Mouse (Mus musculus): ENCODE results near the gene Sun3. TPM values are rescaled to one million over a fixed set of nuclear protein-coding genes. Genes with fewer than 3 reads are reported as not detected.

The Sun3 gene
- total RNA-seq (2021) = 1 to 10 TPM; 2.7 to 2.8 TPM
- long read RNA-seq, experiment 1, partial matches to known transcripts = 1 of 5 reads
- long read RNA-seq, experiment 1, other reads (novel, unspliced or antisense) = 4 of 5 reads
- long read RNA-seq, experiment 2, partial matches to known transcripts = 2 of 6 reads
- long read RNA-seq, experiment 2, other reads (novel, unspliced or antisense) = 4 of 6 reads

GRCm38 (mm10) chr11:9048703-9049060 lies at the start of gene Sun3:
Gene Sun3, minus strand, starts transcription at chr11:9048991.
- no peak for DNase-seq
- intact Hi-C loops (cut with DNase I) = no loop called here

GRCm38 (mm10) chr11:9076444-9076843 lies 27.7 kb upstream of the Sun3 start:
- intact Hi-C loops (cut with DNase I) = no loop called here

DNA sequence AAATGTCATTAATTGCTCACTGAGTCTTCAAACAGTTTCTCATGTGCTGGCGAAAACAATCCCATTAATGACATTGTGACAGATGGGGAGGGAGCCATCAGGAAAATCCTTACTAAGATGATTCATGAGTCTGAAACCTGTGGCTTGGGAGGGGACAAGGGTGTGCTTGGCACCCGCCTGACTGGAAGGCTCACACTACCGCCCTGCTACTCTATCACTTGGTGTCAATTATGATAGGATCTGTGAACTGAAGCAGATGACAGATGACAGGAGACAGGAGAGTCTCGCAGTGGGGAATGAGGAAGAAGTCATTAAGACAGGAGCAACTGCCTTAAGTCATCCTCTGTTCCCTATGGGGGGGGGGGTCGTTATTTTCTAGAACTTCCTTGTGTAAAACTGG lies 11.7 kb upstream of the Sun3 start:
- DNase-seq = no peak
- intact Hi-C loops (cut with DNase I) = no loop called here

More at GRCm38 (mm10) chr11:9076444-9076843, 27.7 kb upstream of the Sun3 start:
- DNase-seq = no peak

GRCm38 (mm10) chr11:9060029-9060428 lies 11.2 kb upstream of the Sun3 start:
- intact Hi-C loops (cut with DNase I) = no loop called here
- no peak for DNase-seq

DNA sequence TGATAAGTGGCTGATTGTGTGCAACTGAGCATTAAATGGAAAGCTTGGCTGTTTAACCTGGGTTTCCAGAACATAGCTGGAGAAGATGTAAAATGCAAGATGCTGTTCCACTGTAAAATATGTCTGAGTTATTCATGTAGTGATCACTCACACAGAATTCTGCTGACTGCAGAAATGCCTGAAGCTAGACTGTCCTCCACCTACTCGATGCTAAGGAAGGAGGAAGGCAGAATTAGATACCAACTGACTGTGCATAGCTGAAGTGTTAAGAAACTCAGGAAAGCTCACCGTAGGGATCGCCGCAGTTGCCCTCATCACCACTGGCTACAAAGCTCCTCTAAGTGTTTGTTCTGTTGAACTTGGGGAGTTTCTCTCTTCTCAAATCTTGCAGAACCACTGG lies 8.9 kb upstream of the Sun3 start:
- DNase-seq = no peak
- intact Hi-C loops (cut with DNase I) = no loop called here

- DNase-seq = no peak
- intact Hi-C loops (cut with DNase I) = no loop called here
Measured at GRCm38 (mm10) chr11:9056937-9057336, 8.1 kb upstream of the Sun3 start.

- intact Hi-C loops (cut with DNase I) = loop anchor here (5.0 kb wide), 1 partner anchor 65 kb away; the partner anchor contains the start of gene Upp1
- no peak for DNase-seq
Measured at GRCm38 (mm10) chr11:9051895-9052294, 3.1 kb upstream of the Sun3 start.

DNA sequence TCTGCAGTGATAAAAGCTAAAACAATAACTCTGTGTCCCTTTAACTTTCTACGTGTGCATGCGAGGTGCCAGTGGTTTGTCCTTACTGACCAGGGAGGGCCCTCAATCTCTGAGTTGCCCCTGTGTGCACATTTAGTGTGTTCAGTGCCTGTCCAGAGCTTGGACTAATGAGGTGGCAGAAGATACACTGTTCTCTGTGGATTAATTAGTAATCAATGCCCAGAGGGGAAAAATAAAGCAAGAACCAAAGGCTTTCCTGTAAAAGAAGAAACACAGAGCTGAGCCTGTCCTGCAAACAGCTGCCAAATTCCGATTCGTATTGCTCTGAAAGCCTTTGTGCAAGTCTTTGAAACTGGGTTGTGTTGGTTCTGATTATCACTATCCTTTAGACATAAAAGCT lies 1.4 kb upstream of the Sun3 start:
- no peak for DNase-seq
- intact Hi-C loops (cut with DNase I) = loop anchor here (5.0 kb wide), 1 partner anchor 67 kb away; the partner anchor contains the start of gene Upp1

DNA sequence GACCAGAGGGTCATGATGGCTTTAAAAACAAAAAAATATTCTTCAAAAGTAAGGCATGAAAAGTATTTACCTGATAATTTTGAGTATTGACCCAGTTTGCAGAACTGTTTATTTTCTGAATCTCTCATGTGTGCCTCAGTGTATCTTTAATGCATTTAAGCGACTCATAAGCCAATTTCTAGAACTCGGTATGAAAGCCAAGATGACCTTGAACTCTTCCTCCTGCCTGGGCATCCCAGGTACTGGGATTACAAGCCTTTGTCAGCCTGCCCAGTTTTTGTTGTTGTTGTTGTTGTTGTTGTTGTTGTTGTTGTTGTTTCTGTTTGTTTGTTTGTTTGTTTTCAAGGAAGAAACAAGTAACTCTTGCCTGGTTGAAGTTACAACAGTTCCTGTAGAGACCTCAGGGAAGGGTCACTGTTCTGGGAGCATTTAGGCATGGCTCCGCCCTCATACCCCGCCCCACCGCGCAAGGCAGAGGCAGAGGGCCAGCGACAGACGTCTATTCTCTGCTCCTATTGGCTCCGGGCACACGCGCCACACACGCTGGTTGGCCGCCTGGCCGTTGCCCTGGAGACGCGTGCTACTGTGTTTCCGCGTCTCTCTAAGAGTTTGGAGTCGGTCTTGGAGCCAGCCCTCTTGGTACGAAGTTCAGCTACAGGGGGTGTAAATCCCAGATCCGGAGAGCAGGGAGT lies 634 bp downstream of the Sun3 start, which contains the start of gene Gm11992:
Gene Gm11992 (plus strand): TSS at position 584 of the 692 bp plus-strand sequence.
- peak; percentile 81 to 87 for DNase-seq
- intact Hi-C loops (cut with DNase I) = no loop called here

DNA sequence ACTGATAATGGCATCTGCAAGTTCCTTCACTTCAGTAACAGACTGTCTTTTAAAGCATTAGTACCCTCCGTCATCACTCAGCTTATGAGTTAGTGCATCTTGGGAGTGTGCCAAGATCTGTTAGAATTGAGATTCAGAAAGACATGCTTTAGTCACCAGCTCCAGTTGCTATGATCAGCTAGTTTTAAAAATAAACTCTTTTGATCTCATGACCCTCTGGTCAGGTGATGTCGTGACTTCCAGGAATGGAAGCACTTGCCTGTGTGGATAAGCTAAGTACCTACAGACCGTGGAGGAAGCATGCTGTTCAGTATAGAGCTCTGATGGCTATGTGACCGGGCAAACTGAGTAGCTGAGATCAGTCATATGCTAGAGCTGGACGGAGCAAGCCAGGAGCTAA lies 1.7 kb downstream of the Sun3 start:
- DNase-seq = peak; percentile 3 to 19
- intact Hi-C loops (cut with DNase I) = no loop called here

GRCm38 (mm10) chr11:9046546-9046945 lies 2.2 kb downstream of the Sun3 start:
- intact Hi-C loops (cut with DNase I) = no loop called here
- DNase-seq = no peak

DNA sequence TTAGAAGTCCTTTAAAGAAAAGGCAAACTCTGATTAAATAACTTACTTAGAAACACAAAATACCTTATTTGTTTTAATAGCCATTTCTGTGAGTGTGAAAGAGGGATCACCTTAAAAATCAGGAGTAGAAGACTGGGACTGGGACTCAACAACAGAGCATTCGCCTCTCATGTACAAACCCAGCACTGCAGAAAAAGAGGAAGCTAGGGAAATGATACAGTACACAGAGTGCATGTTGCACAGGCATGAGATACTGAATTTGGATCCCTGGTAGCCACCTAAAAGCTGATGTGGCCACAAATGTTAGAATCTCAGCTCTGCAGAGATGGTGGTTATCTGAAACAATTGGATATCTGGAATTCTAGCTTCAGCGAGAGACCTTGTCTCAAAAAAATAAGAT lies 17.3 kb downstream of the Sun3 start:
- DNase-seq = no peak
- intact Hi-C loops (cut with DNase I) = no loop called here

GRCm38 (mm10) chr11:9025211-9025610 lies 23.6 kb downstream of the Sun3 start:
- peak; percentile 26 for DNase-seq
- intact Hi-C loops (cut with DNase I) = no loop called here

DNA sequence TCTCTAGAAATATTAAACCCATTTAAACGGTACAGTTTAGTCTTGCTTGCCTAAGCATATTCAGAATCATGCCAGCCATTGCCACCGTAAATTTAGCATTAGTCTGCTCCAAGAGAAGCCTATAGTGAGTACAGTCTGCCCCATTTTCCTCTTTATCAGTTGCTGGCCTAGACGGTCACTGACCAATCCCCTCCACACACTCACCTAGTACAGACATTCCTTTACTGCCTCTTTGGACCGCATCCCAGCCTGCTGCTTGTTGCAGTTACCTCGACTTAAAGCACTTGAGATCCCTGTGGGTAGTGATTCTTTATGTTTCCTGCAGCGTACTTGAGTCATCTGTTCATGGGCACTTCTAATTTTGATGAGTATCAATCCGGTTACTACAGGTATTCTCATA lies 24.0 kb downstream of the Sun3 start:
- peak in 1 of 2 experiments; percentile 11 for DNase-seq
- intact Hi-C loops (cut with DNase I) = no loop called here

DNA sequence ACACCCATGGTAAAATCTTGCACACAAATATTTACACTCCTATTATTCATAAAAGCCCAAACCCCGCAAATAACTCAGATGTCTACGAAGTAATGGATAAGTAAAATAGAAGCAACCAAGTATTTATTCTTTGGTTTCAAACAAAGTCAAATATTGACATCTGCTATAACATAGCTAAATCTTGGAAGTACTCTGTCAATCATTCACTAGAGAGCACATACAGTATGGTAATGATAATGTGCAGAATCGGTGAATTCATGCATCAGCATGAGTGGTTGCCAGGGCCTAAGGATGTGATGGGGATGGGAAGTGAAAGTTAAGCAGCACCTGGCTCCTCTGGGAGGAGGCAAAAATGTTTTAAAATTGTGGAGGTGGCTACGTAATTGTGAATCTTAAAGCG lies 28.6 kb downstream of the Sun3 start:
- intact Hi-C loops (cut with DNase I) = no loop called here
- DNase-seq = no peak

DNA sequence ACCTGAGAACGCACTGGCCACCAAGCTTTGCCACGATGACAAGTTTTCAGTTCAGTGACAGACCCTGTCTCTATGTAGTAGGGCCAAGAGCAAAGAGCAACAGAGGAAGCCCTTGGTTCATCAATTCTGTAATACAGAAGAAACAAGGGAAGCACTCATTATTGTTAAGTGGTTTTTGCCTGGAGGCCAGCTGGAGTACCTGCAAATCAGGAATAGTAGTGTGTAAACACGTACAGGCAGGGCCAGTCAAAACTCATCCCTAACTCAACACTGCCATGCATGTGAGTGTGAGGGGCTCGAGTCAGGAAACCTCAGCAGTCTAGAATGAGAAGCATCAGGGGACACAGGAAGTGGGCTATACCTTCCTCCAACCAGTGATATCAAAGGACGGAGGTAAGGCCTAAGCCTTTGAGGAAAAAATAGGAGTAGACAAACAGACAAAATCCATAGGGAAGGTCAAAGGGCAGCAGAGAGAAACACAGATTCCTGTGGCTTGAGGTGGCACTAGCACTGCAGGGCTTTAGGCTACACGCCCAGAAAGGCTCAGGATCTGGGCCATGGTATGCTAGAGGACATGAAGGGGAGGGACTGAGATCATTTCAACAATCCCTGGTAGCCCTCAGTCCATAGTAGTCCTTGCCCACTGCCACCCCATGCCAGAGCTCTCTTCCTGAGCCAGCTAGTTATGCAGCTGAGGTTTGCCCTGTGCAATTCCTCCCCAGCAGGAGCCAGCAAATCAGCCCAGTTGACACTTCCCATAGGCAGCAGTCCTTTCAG lies 30.1 kb downstream of the Sun3 start:
- intact Hi-C loops (cut with DNase I) = no loop called here
- peak in 1 of 2 experiments; percentile 25 for DNase-seq

- intact Hi-C loops (cut with DNase I) = loop anchor here (5.0 kb wide), 1 partner anchor 103 kb away; the partner anchor contains the start of gene Upp1
- no peak for DNase-seq
Measured at GRCm38 (mm10) chr11:9014740-9015139, 34.1 kb downstream of the Sun3 start.

DNA sequence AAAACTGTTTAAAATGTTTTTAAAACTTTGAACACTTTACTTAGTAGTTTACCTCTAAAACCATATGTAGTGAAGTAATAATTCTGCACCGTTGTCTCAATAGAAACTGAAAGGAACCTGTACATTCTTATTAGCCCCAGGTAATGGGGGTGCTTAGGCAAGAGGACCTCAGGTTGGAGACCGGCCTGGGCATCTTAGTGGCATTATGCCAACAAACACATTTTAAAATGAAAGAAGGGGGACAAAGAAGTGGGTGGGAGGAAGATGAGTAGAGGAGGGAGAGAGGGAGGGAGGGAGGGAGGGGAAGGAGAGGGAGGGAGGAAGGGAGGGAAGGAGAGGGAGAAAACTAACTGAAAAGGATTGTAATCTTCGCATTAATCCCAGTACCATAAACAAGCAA lies 37.4 kb downstream of the Sun3 start:
- no peak for DNase-seq
- intact Hi-C loops (cut with DNase I) = loop anchor here (5.0 kb wide), 1 partner anchor 106 kb away; the partner anchor contains the start of gene Upp1

- peak; percentile 91 to 93 for DNase-seq
- intact Hi-C loops (cut with DNase I) = loop anchor here (5.0 kb wide), 1 partner anchor 106 kb away; the partner anchor contains the start of gene Upp1
Measured at GRCm38 (mm10) chr11:9010853-9011339, 37.9 kb downstream of the Sun3 start, which contains the start of gene Hus1. Gene Hus1, minus strand, starts transcription at chr11:9011191.

- intact Hi-C loops (cut with DNase I) = loop anchor here (5.0 kb wide), 1 partner anchor 107 kb away; the partner anchor contains the start of gene Upp1
- peak; percentile 17 to 32 for DNase-seq
Measured at GRCm38 (mm10) chr11:9010416-9010815, 38.4 kb downstream of the Sun3 start.

DNA sequence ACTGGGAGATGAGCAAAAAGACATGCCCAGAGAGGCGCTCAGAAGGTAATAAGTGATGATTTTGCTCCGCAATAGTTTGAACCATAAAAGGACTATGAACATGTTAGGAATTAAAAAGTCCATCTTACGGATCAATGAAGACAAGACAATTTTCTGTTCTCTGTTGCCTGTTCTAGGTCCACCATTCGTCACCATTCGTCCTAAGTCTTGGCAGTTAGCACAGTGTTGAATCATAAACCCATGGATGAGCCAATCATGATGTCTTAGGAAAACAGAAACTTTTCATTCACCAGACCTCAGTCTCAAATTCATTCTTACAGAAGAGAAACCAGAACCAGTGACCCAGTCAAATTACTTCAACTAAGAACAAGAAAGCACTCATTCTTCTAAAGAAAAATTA lies 40.0 kb downstream of the Sun3 start:
- DNase-seq = no peak
- intact Hi-C loops (cut with DNase I) = no loop called here

Measured in heart, postnatal 14 days (tissue).